Mouse (Mus musculus): ENCODE measurements around the gene Selenom. TPM values are rescaled to one million over a fixed set of nuclear protein-coding genes. Genes with fewer than 3 reads are reported as not detected.

The Selenom gene
- total RNA-seq, 2 experiments from 2014 or later = 199 to 202 TPM

- H3K4me3 ChIP-seq = no peak overlapping the region
- H3K27ac ChIP-seq = no peak overlapping the region
- DNase-seq (ENCODE audit: low spot score in 2 of 2) = no peak
- no peak for TF ChIP-seq CTCF (conservative IDR thresholded peaks at IDR 0.05)
Observed at GRCm38 (mm10) chr11:3497296-3497695, 17.2 kb upstream of the Selenom start.

GRCm38 (mm10) chr11:3502057-3502456, 12.4 kb upstream of the Selenom start:
- H3K4me3 ChIP-seq = peak overlapping the region; percentile 24; the same call in 1 of the 2 replicates
- no peak for TF ChIP-seq CTCF (conservative IDR thresholded peaks at IDR 0.05)
- no peak for DNase-seq (ENCODE audit: low spot score in 2 of 2)
- no peak overlapping the region; the same call in 1 of the 2 replicates for H3K27ac ChIP-seq

GRCm38 (mm10) chr11:3502459-3503072, 11.9 kb upstream of the Selenom start:
- Histone ChIP-seq H3K27ac (no peak overlapping the region; the same call in 1 of the 2 replicates), H3K4me3 (peak overlapping the region; percentile 77; the same call in 1 of the 2 replicates)
- DNase-seq (ENCODE audit: low spot score in 2 of 2) = no peak
- no peak for TF ChIP-seq CTCF (conservative IDR thresholded peaks at IDR 0.05)

- Histone ChIP-seq H3K4me3 (peak overlapping the region; percentile 77), H3K27ac (peak overlapping the region; percentile 98)
- no peak for TF ChIP-seq CTCF (conservative IDR thresholded peaks at IDR 0.05)
- no peak for DNase-seq (ENCODE audit: low spot score in 2 of 2)
Observed at GRCm38 (mm10) chr11:3503755-3504693, 10.5 kb upstream of the Selenom start.

- no peak overlapping the region; the same call in 1 of the 2 replicates for H3K27ac ChIP-seq
- no peak for DNase-seq (ENCODE audit: low spot score in 2 of 2)
- no peak overlapping the region for H3K4me3 ChIP-seq
- no peak for TF ChIP-seq CTCF (conservative IDR thresholded peaks at IDR 0.05)
Observed at GRCm38 (mm10) chr11:3508226-3508625, 6.3 kb upstream of the Selenom start.

GRCm38 (mm10) chr11:3509181-3510085, 5.1 kb upstream of the Selenom start:
- TF ChIP-seq CTCF (conservative IDR thresholded peaks at IDR 0.05) = no peak
- Histone ChIP-seq H3K27ac (no peak overlapping the region), H3K4me3 (no peak overlapping the region)
- no peak for DNase-seq (ENCODE audit: low spot score in 2 of 2)

- no peak for DNase-seq (ENCODE audit: low spot score in 2 of 2)
- Histone ChIP-seq H3K4me3 (no peak overlapping the region), H3K27ac (no peak overlapping the region)
- TF ChIP-seq CTCF (conservative IDR thresholded peaks at IDR 0.05) = no peak
Observed at GRCm38 (mm10) chr11:3510321-3510720, 4.2 kb upstream of the Selenom start.

GRCm38 (mm10) chr11:3513291-3513690, 1.2 kb upstream of the Selenom start:
- TF ChIP-seq CTCF (conservative IDR thresholded peaks at IDR 0.05) = 0 out of 2 replicates have a peak, but pooled peaks have one; percentile 8
- no peak for DNase-seq (ENCODE audit: low spot score in 2 of 2)
- H3K4me3 ChIP-seq = no peak overlapping the region
- peak overlapping the region; percentile 96; the same call in 1 of the 2 replicates for H3K27ac ChIP-seq

- Histone ChIP-seq H3K4me3 (peak overlapping the region; percentile 88), H3K27ac (peak overlapping the region; percentile 96)
- TF ChIP-seq CTCF (conservative IDR thresholded peaks at IDR 0.05) = no peak
- DNase-seq (ENCODE audit: low spot score in 2 of 2) = no peak
Observed at GRCm38 (mm10) chr11:3515216-3515615, 732 bp downstream of the Selenom start.

- Histone ChIP-seq H3K27ac (peak overlapping the region; percentile 96), H3K4me3 (peak overlapping the region; percentile 88)
- no peak for TF ChIP-seq CTCF (conservative IDR thresholded peaks at IDR 0.05)
Observed at GRCm38 (mm10) chr11:3515637-3516036, 1.2 kb downstream of the Selenom start.

GRCm38 (mm10) chr11:3516121-3516520, 1.6 kb downstream of the Selenom start:
- no peak for DNase-seq (ENCODE audit: low spot score in 2 of 2)
- H3K4me3 ChIP-seq = peak overlapping the region; percentile 88
- TF ChIP-seq CTCF (conservative IDR thresholded peaks at IDR 0.05) = no peak
- peak overlapping the region; percentile 96 for H3K27ac ChIP-seq

More at GRCm38 (mm10) chr11:3515637-3516036, 1.2 kb downstream of the Selenom start:
- DNase-seq (ENCODE audit: low spot score in 2 of 2) = no peak
